Mouse (Mus musculus) embryonic fibroblast, embryonic 13.5 days (primary cell): Measurements from ENCODE around the gene Pcdh18.

Experiments used
- CTCF ChIP-seq: IDR thresholded peaks from 2 replicates; pipeline ENCODE4 v1.5.1; 2011; ENCODE audit warnings: mild to moderate bottlenecking, control low read depth, low read length, moderate library complexity, borderline replicate concordance; ENCODE audit not compliant: insufficient read depth
- POLR2A ChIP-seq: IDR thresholded peaks from 2 replicates; pipeline ENCODE4 v1.6.1; 2011; ENCODE audit warnings: low read depth, mild to moderate bottlenecking, control low read depth, low read length, moderate library complexity

DNA sequence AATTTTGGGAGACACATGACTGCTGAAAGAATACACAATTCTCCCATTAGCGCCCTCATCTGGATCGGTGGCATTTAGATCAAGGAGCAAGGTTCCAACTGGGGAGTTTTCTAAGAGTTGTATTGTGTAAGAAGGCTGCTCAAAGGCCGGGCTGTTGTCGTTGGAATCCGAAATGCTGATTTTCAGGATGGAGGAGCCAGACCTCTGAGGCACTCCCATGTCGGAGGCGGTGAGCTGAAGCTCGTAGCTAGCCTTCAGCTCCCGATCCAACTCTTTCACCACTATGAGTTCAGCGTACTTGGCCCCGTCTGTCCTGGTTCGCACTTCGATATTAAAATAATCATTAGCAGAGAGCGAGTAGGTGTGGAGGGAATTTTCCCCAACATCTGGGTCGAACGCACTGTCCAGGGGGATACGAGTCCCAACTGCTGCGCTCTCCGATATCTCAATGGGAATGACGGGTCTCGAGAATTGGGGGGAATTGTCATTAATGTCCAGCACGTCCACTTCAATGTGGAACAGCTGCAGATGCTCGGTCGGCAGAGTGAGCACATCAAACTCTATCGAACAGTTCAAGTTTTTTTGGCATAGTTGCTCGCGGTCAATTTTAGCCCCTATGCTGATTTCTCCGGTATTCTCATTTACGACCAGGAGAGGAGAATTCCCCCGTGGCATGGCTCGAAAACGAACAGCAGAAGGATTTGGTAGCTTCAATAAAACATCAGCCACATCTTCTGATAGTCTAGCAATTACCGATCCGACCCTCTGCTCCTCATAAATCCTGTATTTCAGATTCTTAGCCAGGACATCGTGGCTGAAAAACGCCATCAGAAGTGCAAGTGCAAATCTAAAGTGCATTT, 909 bp downstream of the Pcdh18 start:
- 0 out of 2 replicates have a peak, but pooled peaks have one; percentile 35 for TF ChIP-seq POLR2A
- TF ChIP-seq CTCF, result no peak
